Mouse (Mus musculus) olfactory bulb, adult 2 months (tissue): ENCODE measurements around the gene Sapcd1. TPM values are rescaled to one million over a fixed set of nuclear protein-coding genes. Genes with fewer than 3 reads are reported as not detected.

Source experiments
- H3K27ac ChIP-seq: fragments of 200-500 bp; 2 replicates; pipeline ENCODE4 v1.5.1; 2012; ENCODE audit warnings: low read depth, low read length; ENCODE audit not compliant: insufficient read depth
- H3K4me1 ChIP-seq: fragments of 200-500 bp; 2 replicates; pipeline ENCODE4 v1.6.1; 2012; ENCODE audit warnings: low read length; ENCODE audit not compliant: control insufficient read depth, insufficient read depth
- H3K4me3 ChIP-seq: fragments of 200-500 bp; 2 replicates; pipeline ENCODE4 v1.5.1; 2012; ENCODE audit warnings: mild to moderate bottlenecking, low read depth, low read length, moderate library complexity; ENCODE audit not compliant: insufficient read depth
- CTCF ChIP-seq: fragments of 200-500 bp; IDR thresholded peaks from 2 replicates; pipeline ENCODE4 v1.5.1; 2012; ENCODE audit warnings: low read depth, mild to moderate bottlenecking, low read length, moderate library complexity; ENCODE audit not compliant: insufficient read depth
- POLR2A ChIP-seq: fragments of 200-500 bp; IDR thresholded peaks from 2 replicates; pipeline ENCODE4 v1.6.1; 2012; ENCODE audit warnings: mild to moderate bottlenecking, low read depth, low read length, moderate library complexity; ENCODE audit not compliant: insufficient read depth
- WGBS: fragments of 180-500 bp; shearing (Covaris S2); methylation state at CpG from one replicate; pipeline ENCODE4 v1.1.7; 2018; 5-methylcytosine and 5-hydroxymethylcytosine counted together
- polyA plus RNA-seq: library from polyadenylated mRNA; stranded (reverse); fragments of >200 nt; gene quantifications from 2 replicates; pipeline ENCODE4 v1.2.4, GENCODE M21; 2012; ENCODE audit warnings: low replicate concordance; ENCODE audit not compliant: missing spikeins, insufficient read depth, insufficient read length

Sapcd1 gene
- polyA plus RNA-seq, 1 experiment = not detected

DNA sequence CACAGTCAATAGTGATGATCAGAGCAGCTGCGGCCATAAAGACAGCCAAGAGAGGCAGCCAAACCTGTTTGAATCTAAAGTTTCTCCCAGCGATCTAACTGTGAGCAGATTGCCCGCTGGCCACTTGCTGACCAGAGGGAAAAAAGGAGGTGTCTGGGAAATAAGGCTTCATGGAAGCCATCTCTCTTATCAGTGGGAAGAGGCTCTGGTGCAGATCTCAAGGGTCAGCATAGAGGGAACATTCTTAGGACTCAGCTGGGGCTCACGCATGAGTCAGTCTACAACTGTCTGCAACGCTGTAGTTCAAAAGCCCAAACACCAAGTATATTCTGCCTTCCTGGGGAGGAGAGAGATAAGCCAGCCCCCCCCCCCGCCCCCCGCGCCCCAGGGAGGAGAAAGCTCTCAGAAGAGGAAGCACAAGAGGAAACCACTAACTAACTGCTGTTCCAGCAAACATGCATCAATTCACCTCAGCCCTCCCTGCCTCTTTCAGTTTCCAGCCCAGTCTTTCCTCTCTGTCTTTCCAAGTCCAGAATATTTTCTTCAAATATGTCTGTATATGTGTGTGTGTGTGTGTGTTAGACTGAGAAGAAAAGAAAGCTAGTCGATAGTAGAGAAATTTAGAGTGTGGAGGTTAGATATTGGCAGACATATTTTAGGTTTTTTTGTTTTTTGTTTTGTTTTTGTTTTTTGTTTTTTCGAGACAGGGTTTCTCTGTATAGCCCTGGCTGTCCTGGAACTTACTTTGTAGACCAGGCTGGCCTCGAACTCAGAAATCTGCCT is 20.5 kb upstream of the Sapcd1 start:
- TF ChIP-seq CTCF (no peak), POLR2A (no peak)
- H3K27ac ChIP-seq = no peak overlapping the region

DNA sequence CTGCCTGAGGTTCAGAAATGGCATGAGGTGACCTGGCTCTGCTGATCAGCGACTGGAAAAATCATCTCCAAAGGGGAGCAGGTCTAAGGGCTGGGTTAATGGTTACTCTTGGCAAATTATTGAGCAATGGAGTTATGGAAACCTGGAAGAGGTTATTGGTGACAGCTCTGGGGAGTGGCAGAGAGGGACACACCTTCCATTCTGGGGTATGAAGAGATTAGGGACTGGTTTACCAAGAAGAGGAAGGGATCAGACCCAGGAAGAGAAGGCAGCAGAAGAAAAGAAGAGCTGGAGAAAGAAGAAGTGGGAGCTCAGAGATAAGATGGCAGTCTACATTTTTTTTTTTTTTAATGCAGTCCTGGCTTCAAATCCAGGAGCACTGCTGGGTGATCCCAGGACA is 19.9 kb upstream of the Sapcd1 start:
- TF ChIP-seq CTCF (no peak), POLR2A (no peak)
- Histone ChIP-seq H3K4me3 (no peak overlapping the region), H3K4me1 (peaks cover 33% of the 10 kb centered on the region), H3K27ac (no peak overlapping the region)
- WGBS = 61% methylated on average over 1 of the region's 1 CpGs

More for the DNA sequence above, 20.5 kb upstream of the Sapcd1 start:
- Histone ChIP-seq H3K4me1 (peaks cover 33% of the 10 kb centered on the region), H3K4me3 (no peak overlapping the region)
- 51% methylated on average over 11 of the region's 11 CpGs for WGBS

DNA sequence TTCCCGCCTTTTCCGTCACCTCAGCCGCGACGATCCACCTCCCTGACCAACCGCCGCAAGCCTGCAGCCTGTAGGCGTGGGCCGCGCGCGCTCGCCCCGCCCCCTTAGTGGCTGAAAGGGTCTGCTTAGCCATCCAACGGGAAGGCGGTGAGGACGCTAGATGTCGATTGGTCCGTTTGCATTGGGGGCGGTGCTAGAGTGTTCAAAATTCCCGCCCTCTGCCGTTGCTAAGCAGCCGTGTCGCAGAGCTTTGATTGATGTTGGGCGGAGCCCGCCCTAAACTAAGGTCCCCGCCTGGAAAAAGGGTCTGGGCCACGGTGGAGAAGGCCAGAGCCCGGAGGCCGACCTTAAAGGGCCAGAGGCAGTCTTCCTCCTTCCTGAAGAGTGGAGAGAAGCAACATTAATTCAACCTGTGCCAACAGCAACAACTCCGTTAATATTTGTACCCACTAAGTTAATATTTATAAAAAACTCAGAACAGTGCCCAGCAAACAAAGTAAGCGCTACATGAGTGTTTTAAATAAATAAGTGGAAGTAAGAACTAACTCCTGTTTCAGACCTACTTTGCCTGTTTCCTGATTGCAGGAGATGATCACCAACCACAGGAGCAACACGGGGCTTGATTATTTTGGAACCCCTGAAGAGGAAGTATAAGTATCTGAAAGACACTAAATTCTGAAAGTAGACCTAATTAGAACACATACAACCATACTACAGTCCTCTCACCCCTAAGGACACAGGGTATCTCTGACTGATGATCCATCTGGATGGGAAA is 19.1 kb upstream of the Sapcd1 start, which contains the start of gene Msh5:
TSS of gene Msh5 (minus strand) at position 65 of the 775 bp plus-strand sequence.
- 2% methylated on average over 33 of the region's 33 CpGs for WGBS
- H3K4me3 ChIP-seq = peak within 1 kb of the TSS; percentile 73
- peaks cover 31% of the 10 kb centered on the region for H3K4me1 ChIP-seq
- H3K27ac ChIP-seq = no peak within 1 kb of the TSS
- no peak for TF ChIP-seq CTCF
- no peak for TF ChIP-seq POLR2A

DNA sequence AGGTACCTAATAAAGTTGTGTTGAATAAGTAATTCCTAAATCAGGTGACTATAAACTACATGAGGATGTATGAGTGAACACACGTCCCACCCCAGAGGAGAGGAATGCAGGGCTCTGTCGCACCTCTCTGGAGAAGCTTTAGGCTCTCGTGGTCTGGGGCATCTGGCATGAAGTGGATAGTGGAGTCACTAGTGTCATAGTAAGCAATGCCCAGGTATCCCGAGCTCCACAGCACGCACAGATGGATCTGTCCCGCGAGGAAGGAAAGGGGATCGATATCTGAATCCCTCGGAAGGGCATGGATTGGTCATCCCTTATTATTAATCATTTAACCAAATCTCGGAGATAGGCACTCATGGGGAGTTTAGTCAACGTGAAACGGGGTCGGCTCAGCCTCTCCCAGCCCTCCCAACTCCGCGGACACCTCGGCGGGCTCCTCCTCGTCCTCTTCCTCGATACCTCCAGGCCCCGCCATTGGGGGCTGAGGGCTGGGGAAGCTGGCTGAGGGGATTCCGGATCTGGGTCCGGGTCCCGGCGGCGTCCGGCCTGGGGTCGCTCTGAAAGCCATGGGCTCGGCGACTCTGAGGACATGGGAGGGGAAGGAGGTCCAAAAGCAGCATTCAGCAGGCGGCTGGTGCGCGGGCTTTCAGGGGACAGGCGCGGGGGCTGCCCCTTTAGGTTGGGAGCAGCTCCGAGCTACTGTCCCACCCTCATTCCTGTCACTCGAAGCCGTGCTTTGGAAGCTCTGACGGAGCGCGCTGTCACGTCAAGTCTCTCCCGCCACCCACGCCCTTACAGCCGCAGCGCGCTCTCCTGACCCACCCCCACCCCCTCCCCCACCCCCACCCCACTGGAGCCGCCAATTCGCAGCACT is 18.2 kb upstream of the Sapcd1 start:
- Histone ChIP-seq H3K27ac (no peak overlapping the region), H3K4me3 (peak overlapping the region; percentile 73), H3K4me1 (peaks cover 23% of the 10 kb centered on the region)
- WGBS = 6% methylated on average over 48 of the region's 48 CpGs
- TF ChIP-seq POLR2A = no peak
- TF ChIP-seq CTCF = no peak

DNA sequence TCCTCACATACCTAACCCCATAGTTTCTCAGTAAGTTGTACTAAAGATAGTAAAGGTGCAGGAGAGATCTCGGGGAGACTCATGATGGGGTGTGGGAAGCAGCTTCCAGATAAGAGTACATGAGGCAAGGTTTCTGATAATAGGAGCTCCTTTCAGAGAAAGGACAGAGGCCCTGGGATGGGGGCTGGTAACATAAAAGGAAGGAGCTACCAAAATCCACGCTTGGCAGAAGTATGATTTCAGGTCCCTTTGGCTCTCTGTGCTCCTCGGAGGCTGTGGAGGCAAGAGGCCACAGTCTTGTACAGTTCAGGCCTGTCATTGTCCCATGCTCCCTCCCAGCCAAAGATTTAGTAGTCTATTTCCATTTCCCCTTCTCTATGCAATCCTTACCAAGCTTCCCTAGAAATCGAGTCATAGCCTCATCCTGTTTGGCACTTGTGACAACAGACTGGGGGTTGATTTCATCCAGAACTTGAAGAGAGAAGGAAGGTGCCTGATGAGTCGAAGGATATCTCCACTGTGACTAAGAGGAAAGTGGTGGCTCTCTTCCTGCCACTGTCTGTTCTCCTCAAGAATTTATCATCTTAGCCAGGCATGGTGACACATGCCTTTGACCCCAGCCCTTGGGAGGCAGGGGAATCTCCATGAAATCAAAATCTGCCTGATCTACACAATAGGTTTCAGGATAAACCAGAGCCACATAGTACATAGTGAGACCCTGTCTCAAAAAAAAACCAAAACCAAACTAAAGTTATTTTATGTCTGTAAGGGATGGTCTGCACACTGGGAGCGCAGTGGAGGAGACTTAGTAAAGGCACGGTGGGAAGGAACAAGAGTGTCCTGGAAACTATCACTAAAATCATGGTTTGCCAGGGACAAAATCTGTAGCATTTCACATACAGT is 17.3 kb upstream of the Sapcd1 start:
- H3K4me3 ChIP-seq = no peak overlapping the region
- TF ChIP-seq POLR2A (no peak), CTCF (no peak)
- H3K4me1 ChIP-seq = peaks cover 17% of the 10 kb centered on the region
- 89% methylated on average over 7 of the region's 7 CpGs for WGBS
- no peak overlapping the region for H3K27ac ChIP-seq

DNA sequence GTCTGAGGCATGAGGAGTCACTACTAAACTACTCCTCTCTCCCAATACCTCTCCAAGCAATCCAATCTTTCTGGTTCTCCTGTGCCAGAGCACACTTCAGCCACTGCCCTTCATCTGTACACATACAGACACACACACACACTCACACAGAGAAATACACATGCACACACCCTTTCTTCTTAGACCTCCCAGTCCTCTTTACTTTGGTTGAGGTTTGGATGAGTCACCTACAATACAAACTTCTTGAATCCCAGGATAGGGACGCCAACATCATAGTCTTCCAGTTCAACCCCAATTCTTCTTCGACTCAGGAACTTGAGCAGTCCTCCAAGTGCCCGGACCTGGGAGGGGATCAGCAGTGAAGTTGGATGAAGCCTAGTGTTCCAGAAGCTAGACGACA is 16.0 kb upstream of the Sapcd1 start:
- Histone ChIP-seq H3K4me3 (no peak overlapping the region), H3K4me1 (peaks cover 10% of the 10 kb centered on the region), H3K27ac (no peak overlapping the region)
- TF ChIP-seq CTCF (no peak), POLR2A (no peak)
- 84% methylated on average over 4 of the region's 4 CpGs for WGBS

DNA sequence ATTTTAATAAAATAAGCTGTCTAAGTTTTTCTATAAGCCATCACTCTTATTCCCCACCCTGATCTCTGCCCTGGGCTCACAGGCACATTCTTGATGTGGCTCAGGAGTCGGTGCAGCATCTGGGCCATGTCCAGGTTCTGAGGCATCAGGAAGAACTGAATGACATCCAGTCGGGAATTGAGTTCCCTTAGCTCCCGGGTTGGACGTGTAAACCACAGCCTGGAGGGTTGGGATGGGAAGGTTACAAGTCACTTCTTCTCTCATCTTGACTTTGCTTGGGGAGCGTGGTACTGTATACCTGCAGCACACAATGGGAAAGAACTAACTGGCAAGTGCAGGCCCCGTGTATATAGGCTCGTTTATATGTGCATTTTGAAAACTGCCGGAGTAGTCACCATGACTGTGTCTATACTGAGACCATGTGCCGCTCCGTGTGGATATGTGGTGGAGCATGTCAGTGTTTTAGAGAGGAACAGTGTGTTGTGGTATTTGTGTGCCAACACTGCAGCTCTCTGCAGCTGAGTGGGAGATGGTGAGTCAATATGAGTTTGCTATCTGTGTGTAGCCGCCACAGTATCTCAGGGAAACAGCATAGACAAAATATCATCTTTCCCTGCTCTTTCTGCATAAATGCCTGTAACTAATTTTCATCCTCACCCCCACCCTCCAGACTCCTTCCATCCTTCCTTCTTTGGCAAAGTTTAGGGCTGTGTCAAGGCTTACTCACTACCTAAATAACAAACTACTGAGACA is 11.5 kb upstream of the Sapcd1 start:
- WGBS = 78% methylated on average over 11 of the region's 11 CpGs
- TF ChIP-seq POLR2A (no peak), CTCF (no peak)
- H3K4me3 ChIP-seq = no peak overlapping the region
- H3K27ac ChIP-seq = no peak overlapping the region
- no peaks in the 10 kb centered on the region for H3K4me1 ChIP-seq
